Comparison of ENCODE assay signal across 9 mouse cellular contexts in genomic region chr8:124052110-124052509, GRCm38 (mm10). TPM values are rescaled to one million over a fixed set of nuclear protein-coding genes. Genes with fewer than 3 reads are reported as not detected.
DNase-seq lines count a peak whose midpoint lies in the region; ATAC-seq and TF ChIP-seq lines count a peak whose summit lies in the region.
"Had no signal": no experiment of that assay in that cellular context is flagged by ENCODE, and none has a peak within 500 bp of the region (broad histone marks: within the 10 kb centered on the region; RNA-seq: fewer than 3 reads in every experiment).

No protein-coding gene starts in this region.

- no peak for ATAC-seq in cerebellum, adult (ENCODE audit: insufficient number of reproducible peaks, low FRiP score, low TSS enrichment)
- peak; percentile 70 for ATAC-seq in hindbrain, postnatal 0 days

- peak; percentile 68 for DNase-seq in cerebellum, adult 11 months
- peak; percentile 76 for DNase-seq in cerebellum, adult 9-10 months
- DNase-seq in frontal cortex, postnatal 36 days (ENCODE audit: low spot score in 2 of 2), result peak; percentile 74 to 80
- peak; percentile 80 for DNase-seq in hindbrain, postnatal 0 days (ENCODE audit: low spot score)
- DNase-seq in left cerebral cortex, adult 18-20 months (ENCODE audit: low spot score in 2 of 2), result peak; percentile 79 to 83
- peak; percentile 65 to 79 for DNase-seq in lung, postnatal 4 days
- DNase-seq in right cerebral cortex, postnatal 14 days, result peak; percentile 60

- H3K9me3 ChIP-seq in hindbrain, postnatal 0 days (ENCODE audit: low read length), result no peaks in the 10 kb centered on the region

- no peaks in the 10 kb centered on the region for H3K27me3 ChIP-seq in hindbrain, postnatal 0 days (ENCODE audit: insufficient read depth, low read length)

- H3K27ac ChIP-seq in hindbrain, postnatal 0 days, result no peak overlapping the region

- no peak overlapping the region for H3K4me3 ChIP-seq in hindbrain, postnatal 0 days (ENCODE audit: low read length)
- H3K4me3 ChIP-seq: myocyte had no signal

- no peak overlapping the region for H3K9ac ChIP-seq in hindbrain, postnatal 0 days (replicated peaks; ENCODE audit: low read length)

- peaks cover 8% of the 10 kb centered on the region for H3K36me3 ChIP-seq in hindbrain, postnatal 0 days (ENCODE audit: insufficient read depth, low read length)

- H3K4me2 ChIP-seq in hindbrain, postnatal 0 days (ENCODE audit: low read depth, low read length), result no peak overlapping the region

- no peaks in the 10 kb centered on the region for H3K4me1 ChIP-seq in hindbrain, postnatal 0 days (ENCODE audit: insufficient read depth, low read length)

- TF ChIP-seq CTCF in hindbrain, postnatal 0 days (IDR thresholded peaks at IDR 0.05; ENCODE audit: low read depth), result peak; percentile 100

- WGBS in hindbrain, postnatal 0 days, result 10% methylated on average over 3 of the region's 3 CpGs

RNA-seq across cellular contexts. Expression of gene Urb2, which starts 30.8 kb away (rescaled TPM):
- total RNA-seq in hindbrain, postnatal 0 days (2014; rRNA removed), result 9.7 and 13.5 TPM in 2 replicates
- polyA plus RNA-seq in hindbrain, postnatal 0 days (2015; fragmentation: Nextera tagmentation; extraction: Ambion mirVana), result 1.5 and 1.7 TPM in 2 replicates
- 10 to 100 TPM; 12.1 to 12.9 TPM for total RNA-seq in left cerebral cortex, adult 18-20 months (2021)

RNA-seq across cellular contexts. Expression of gene Taf5l, which starts 30.9 kb away (rescaled TPM):
- total RNA-seq in hindbrain, postnatal 0 days (2014; rRNA removed), result 37.3 and 42.0 TPM in 2 replicates
- polyA plus RNA-seq in hindbrain, postnatal 0 days (2015; fragmentation: Nextera tagmentation; extraction: Ambion mirVana), result 20.6 and 21.7 TPM in 2 replicates
- 10 to 100 TPM; 21.2 to 23.9 TPM for total RNA-seq in left cerebral cortex, adult 18-20 months (2021)
